Mouse (Mus musculus) hindbrain, embryonic 11.5 days (tissue): ENCODE measurements around the gene Spon2. TPM values are rescaled to one million over a fixed set of nuclear protein-coding genes. Genes with fewer than 3 reads are reported as not detected.

Source experiments
- ATAC-seq: fragments of 200-750 bp; cut with Nextera tagmentation; 2 replicates; pipeline ENCODE4 v1.8.0; 2017; ENCODE audit warnings: mild to moderate bottlenecking, moderate TSS enrichment, moderate library complexity; ENCODE audit not compliant: low FRiP score
- DNase-seq: peaks from one replicate; pipeline ENCODE4 v3.0.0-alpha.2; 2015; ENCODE audit warnings: low spot score
- H3K27ac ChIP-seq: fragments of 300-500 bp; sonication (generic); 2 replicates; pipeline ENCODE4 v1.5.1; 2014; ENCODE audit warnings: mild to moderate bottlenecking, low read depth, low read length
- H3K27me3 ChIP-seq: fragments of 300-500 bp; sonication (generic); 2 replicates; pipeline ENCODE4 v1.6.1; 2014; ENCODE audit warnings: mild to moderate bottlenecking, low read length, moderate library complexity, mixed read lengths; ENCODE audit not compliant: control insufficient read depth, insufficient read depth
- H3K36me3 ChIP-seq: fragments of 300-500 bp; sonication (generic); 2 replicates; pipeline ENCODE4 v1.6.1; 2014; ENCODE audit warnings: mild to moderate bottlenecking, low read length, moderate library complexity, mixed read lengths; ENCODE audit not compliant: control insufficient read depth, insufficient read depth
- H3K4me1 ChIP-seq: fragments of 300-500 bp; sonication (generic); replicated peaks from 2 replicates; pipeline ENCODE4 v1.6.1; 2014; ENCODE audit warnings: low read length, mixed read lengths; ENCODE audit not compliant: control insufficient read depth, insufficient read depth
- H3K4me2 ChIP-seq: fragments of 300-500 bp; sonication (generic); replicated peaks from 2 replicates; pipeline ENCODE4 v1.6.1; 2014; ENCODE audit warnings: mild to moderate bottlenecking, low read depth, low read length
- H3K4me3 ChIP-seq: fragments of 300-500 bp; sonication (generic); 2 replicates; pipeline ENCODE4 v1.5.1; 2014; ENCODE audit warnings: low read depth, low read length
- H3K9ac ChIP-seq: fragments of 300-500 bp; sonication (generic); 2 replicates; pipeline ENCODE4 v1.6.1; 2014; ENCODE audit warnings: low read depth, low read length
- H3K9me3 ChIP-seq: fragments of 300-500 bp; sonication (generic); 2 replicates; pipeline ENCODE4 v1.6.1; 2016; ENCODE audit warnings: low read length; ENCODE audit not compliant: control insufficient read depth
- WGBS: fragments of 180-500 bp; shearing (Covaris S2); extraction: QIAGEN DNeasy Blood & Tissue Kit; methylation state at CpG from one replicate; pipeline ENCODE4 v1.1.7; 2014; 5-methylcytosine and 5-hydroxymethylcytosine counted together
- polyA plus RNA-seq: library from polyadenylated mRNA; unstranded; fragments of >200 nt; fragmentation: Nextera tagmentation; extraction: Ambion mirVana; gene quantifications from 2 replicates; pipeline ENCODE4 v1.2.1, GENCODE M21; 2014

The Spon2 gene
- polyA plus RNA-seq, 1 experiment from 2014 or later: 4.5 TPM

DNA sequence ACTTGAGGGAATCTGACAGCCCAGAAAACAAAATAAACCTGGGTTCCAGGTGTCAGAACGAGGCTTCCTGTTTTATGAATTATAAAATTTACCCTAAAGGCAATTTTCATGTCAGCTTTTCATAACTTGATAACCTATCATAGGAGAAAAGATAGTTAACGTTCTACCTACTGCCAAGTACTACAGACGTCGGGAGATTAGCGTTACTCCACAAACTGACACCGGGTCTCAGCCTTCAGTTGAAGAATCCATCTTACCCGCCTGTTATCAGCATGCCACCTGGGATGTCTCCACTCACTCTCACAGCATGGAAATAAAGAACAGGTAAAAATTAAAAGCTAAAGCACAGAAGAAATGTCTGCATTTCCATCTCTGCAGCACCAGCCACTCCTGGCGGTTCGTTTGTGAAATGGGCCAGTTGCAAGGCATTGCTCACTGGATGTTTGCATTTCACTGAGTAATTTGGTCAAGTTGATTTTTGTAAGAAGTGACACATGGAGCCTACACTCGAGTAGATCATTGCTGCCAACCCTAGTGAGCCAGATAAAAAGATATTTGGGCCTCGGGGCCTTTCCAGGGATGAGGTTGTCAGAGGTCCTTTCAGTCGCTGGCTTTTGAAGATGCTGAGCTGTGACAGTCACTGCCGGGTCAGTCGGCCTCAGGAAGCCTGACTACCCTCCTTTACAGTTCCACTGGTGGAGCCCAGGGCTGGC lies 9.6 kb downstream of the Spon2 start:
- Histone ChIP-seq H3K27me3 (no peaks in the 10 kb centered on the region), H3K9ac (no peak overlapping the region), H3K4me2 (no peak overlapping the region), H3K9me3 (no peaks in the 10 kb centered on the region), H3K4me1 (no peaks in the 10 kb centered on the region), H3K27ac (no peak overlapping the region), H3K36me3 (no peaks in the 10 kb centered on the region), H3K4me3 (no peak overlapping the region)
- 80% methylated on average over 14 of the region's 14 CpGs for WGBS
- DNase-seq (no peak), ATAC-seq (no peak)

DNA sequence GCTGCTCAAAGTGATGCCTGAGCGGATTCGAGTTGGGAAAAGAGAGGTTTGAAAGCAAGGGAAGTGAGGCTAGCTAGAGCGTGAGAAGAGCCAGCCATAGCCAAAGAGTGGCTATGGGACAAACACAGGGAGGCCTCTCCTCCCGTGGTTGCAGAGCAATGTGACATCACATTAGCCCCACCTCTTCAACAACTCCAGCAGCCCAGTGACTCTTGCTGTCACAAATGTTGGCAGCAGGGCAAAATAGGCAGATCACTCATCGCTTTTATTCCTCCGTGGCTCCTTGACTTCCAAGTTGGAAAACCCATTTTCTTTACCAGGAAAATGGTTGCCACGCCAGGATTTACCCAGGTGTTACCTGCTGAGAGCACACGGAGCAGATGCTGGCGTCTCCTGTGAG lies 11.1 kb downstream of the Spon2 start:
- Histone ChIP-seq H3K27me3 (no peaks in the 10 kb centered on the region), H3K4me1 (no peaks in the 10 kb centered on the region), H3K36me3 (no peaks in the 10 kb centered on the region), H3K9me3 (no peaks in the 10 kb centered on the region), H3K4me3 (no peak overlapping the region), H3K4me2 (no peak overlapping the region), H3K9ac (no peak overlapping the region), H3K27ac (no peak overlapping the region)
- DNase-seq: no peak
- no peak for ATAC-seq
- 65% methylated on average over 9 of the region's 9 CpGs for WGBS

DNA sequence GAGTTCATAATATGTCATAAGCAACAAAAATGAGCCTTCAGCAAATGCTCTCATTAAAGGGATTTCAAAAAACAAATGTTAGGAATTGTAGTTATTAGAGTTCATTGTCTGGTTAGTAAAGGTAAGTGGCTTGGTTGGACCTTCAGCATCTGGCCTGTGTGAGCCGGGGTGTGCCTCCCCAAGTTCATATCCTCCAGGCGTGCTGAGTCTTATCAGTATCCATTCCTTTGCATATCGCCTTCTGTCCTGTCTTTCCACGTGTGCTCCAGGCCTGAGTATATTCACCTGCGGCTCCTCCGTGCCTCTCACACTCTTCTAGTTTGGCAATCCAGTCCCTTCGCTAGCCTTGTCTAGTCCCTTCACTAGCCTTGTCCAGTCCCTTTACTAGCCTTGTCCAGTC lies 11.9 kb downstream of the Spon2 start:
- ATAC-seq: no peak
- Histone ChIP-seq H3K27ac (no peak overlapping the region), H3K27me3 (no peaks in the 10 kb centered on the region), H3K9ac (no peak overlapping the region), H3K4me3 (no peak overlapping the region), H3K4me2 (no peak overlapping the region), H3K4me1 (no peaks in the 10 kb centered on the region), H3K36me3 (no peaks in the 10 kb centered on the region), H3K9me3 (no peaks in the 10 kb centered on the region)
- no peak for DNase-seq
- 87% methylated on average over 7 of the region's 7 CpGs for WGBS

DNA sequence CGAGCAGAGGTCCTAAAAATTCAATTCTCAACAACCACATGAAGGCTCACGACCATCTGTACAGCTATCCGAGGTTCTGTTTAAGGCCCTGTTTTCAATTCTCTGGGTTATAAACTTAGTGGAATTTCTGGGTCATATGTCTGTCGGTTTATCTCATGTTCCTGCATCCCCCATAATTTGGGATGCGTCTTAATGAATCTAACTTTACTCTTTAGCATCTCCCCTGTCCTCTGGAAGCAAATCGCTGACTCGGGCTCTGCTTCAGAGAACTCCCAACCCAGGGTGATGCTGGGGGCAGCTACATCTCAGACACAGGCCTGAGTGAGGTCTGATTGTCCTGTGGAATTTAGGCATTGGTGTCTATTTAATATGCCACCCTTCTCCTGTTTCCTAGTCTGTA lies 14.0 kb downstream of the Spon2 start:
- H3K4me3 ChIP-seq: no peak overlapping the region
- H3K27me3 ChIP-seq: no peaks in the 10 kb centered on the region
- H3K4me2 ChIP-seq: no peak overlapping the region
- H3K27ac ChIP-seq: no peak overlapping the region
- 75% methylated on average over 7 of the region's 7 CpGs for WGBS
- no peak for DNase-seq
- H3K9ac ChIP-seq: no peak overlapping the region
- H3K36me3 ChIP-seq: no peaks in the 10 kb centered on the region
- no peaks in the 10 kb centered on the region for H3K4me1 ChIP-seq
- ATAC-seq: no peak
- no peaks in the 10 kb centered on the region for H3K9me3 ChIP-seq

GRCm38 (mm10) chr5:33203691-33204242 lies 14.5 kb downstream of the Spon2 start:
- no peaks in the 10 kb centered on the region for H3K27me3 ChIP-seq
- no peaks in the 10 kb centered on the region for H3K9me3 ChIP-seq
- no peak overlapping the region for H3K4me2 ChIP-seq
- ATAC-seq (no peak), DNase-seq (peak; percentile 93)
- no peaks in the 10 kb centered on the region for H3K4me1 ChIP-seq
- no peak overlapping the region for H3K4me3 ChIP-seq
- H3K36me3 ChIP-seq: no peaks in the 10 kb centered on the region
- WGBS: 19% methylated on average over 9 of the region's 9 CpGs
- H3K27ac ChIP-seq: no peak overlapping the region
- H3K9ac ChIP-seq: no peak overlapping the region

- no peaks in the 10 kb centered on the region for H3K36me3 ChIP-seq
- ATAC-seq (no peak), DNase-seq (no peak)
- 82% methylated on average over 6 of the region's 6 CpGs for WGBS
- H3K4me1 ChIP-seq: no peaks in the 10 kb centered on the region
- no peaks in the 10 kb centered on the region for H3K27me3 ChIP-seq
- no peaks in the 10 kb centered on the region for H3K9me3 ChIP-seq
- no peak overlapping the region for H3K9ac ChIP-seq
- no peak overlapping the region for H3K4me3 ChIP-seq
- H3K27ac ChIP-seq: no peak overlapping the region
- H3K4me2 ChIP-seq: no peak overlapping the region
These were observed 15.1 kb downstream of the Spon2 start for GRCm38 (mm10) chr5:33203171-33203565.

GRCm38 (mm10) chr5:33202516-33203170 lies 15.6 kb downstream of the Spon2 start:
- Histone ChIP-seq H3K4me3 (no peak overlapping the region), H3K9ac (no peak overlapping the region), H3K4me1 (no peaks in the 10 kb centered on the region), H3K4me2 (no peak overlapping the region), H3K27me3 (no peaks in the 10 kb centered on the region), H3K36me3 (no peaks in the 10 kb centered on the region), H3K9me3 (no peaks in the 10 kb centered on the region), H3K27ac (no peak overlapping the region)
- WGBS: 88% methylated on average over 13 of the region's 13 CpGs
- ATAC-seq (no peak), DNase-seq (no peak)

- no peak overlapping the region for H3K9ac ChIP-seq
- no peaks in the 10 kb centered on the region for H3K36me3 ChIP-seq
- DNase-seq: no peak
- H3K9me3 ChIP-seq: no peaks in the 10 kb centered on the region
- no peak overlapping the region for H3K27ac ChIP-seq
- no peak for ATAC-seq
- no peaks in the 10 kb centered on the region for H3K27me3 ChIP-seq
- H3K4me1 ChIP-seq: no peaks in the 10 kb centered on the region
- no peak overlapping the region for H3K4me3 ChIP-seq
- no peak overlapping the region for H3K4me2 ChIP-seq
- 73% methylated on average over 13 of the region's 13 CpGs for WGBS
These were observed 16.6 kb downstream of the Spon2 start for GRCm38 (mm10) chr5:33201697-33202096.

- DNase-seq (no peak), ATAC-seq (no peak)
- WGBS: 75% methylated on average over 1 of the region's 1 CpGs
- Histone ChIP-seq H3K4me3 (no peak overlapping the region), H3K4me2 (no peak overlapping the region), H3K9ac (no peak overlapping the region), H3K4me1 (no peaks in the 10 kb centered on the region), H3K27me3 (no peaks in the 10 kb centered on the region), H3K36me3 (no peaks in the 10 kb centered on the region), H3K27ac (no peak overlapping the region), H3K9me3 (no peaks in the 10 kb centered on the region)
These were observed 18.2 kb downstream of the Spon2 start for GRCm38 (mm10) chr5:33200071-33200470.
